Mouse (Mus musculus) hindbrain, embryonic 14.5 days (tissue): Measurements from ENCODE around the gene Carmil1. TPM values are rescaled to one million over a fixed set of nuclear protein-coding genes. Genes with fewer than 3 reads are reported as not detected.

Experiments used
- ATAC-seq: fragments of 200-750 bp; cut with Nextera tagmentation; 2 replicates; pipeline ENCODE4 v1.8.0; 2017; ENCODE audit warnings: moderate number of reproducible peaks, mild to moderate bottlenecking, moderate TSS enrichment, moderate library complexity; ENCODE audit not compliant: low FRiP score
- DNase-seq: peaks from one replicate; pipeline ENCODE4 v3.0.0-alpha.2; 2015; ENCODE audit warnings: low spot score
- H3K27ac ChIP-seq: fragments of 300-500 bp; sonication (generic); 2 replicates; pipeline ENCODE4 v1.5.1; 2014; ENCODE audit warnings: mild to moderate bottlenecking, moderate library complexity
- H3K27me3 ChIP-seq: fragments of 300-500 bp; sonication (generic); 2 replicates; pipeline ENCODE4 v1.6.1; 2014; ENCODE audit warnings: mild to moderate bottlenecking, low read length, mixed read lengths; ENCODE audit not compliant: control insufficient read depth, insufficient read depth
- H3K36me3 ChIP-seq: fragments of 300-500 bp; sonication (generic); replicated peaks from 2 replicates; pipeline ENCODE4 v1.6.1; 2014; ENCODE audit not compliant: control insufficient read depth, insufficient read depth
- H3K4me1 ChIP-seq: fragments of 300-500 bp; sonication (generic); replicated peaks from 2 replicates; pipeline ENCODE4 v1.6.1; 2014; ENCODE audit warnings: antibody characterized with exemption, low read length, mixed read lengths; ENCODE audit not compliant: control insufficient read depth, insufficient read depth
- H3K4me2 ChIP-seq: fragments of 300-500 bp; sonication (generic); replicated peaks from 2 replicates; pipeline ENCODE4 v1.6.1; 2014; ENCODE audit warnings: mild to moderate bottlenecking, moderate library complexity
- H3K4me3 ChIP-seq: fragments of 300-500 bp; sonication (generic); replicated peaks from 2 replicates; pipeline ENCODE4 v1.5.1; 2014; ENCODE audit warnings: mild to moderate bottlenecking, low read length
- H3K9ac ChIP-seq: fragments of 300-500 bp; sonication (generic); 2 replicates; pipeline ENCODE4 v1.6.1; 2014
- H3K9me3 ChIP-seq: fragments of 300-500 bp; sonication (generic); 2 replicates; pipeline ENCODE4 v1.6.1; 2016; ENCODE audit warnings: low read length; ENCODE audit not compliant: control insufficient read depth
- WGBS: fragments of 180-500 bp; shearing (Covaris S2); extraction: QIAGEN DNeasy Blood & Tissue Kit; methylation state at CpG from one replicate; pipeline ENCODE4 v1.1.7; 2014; 5-methylcytosine and 5-hydroxymethylcytosine counted together
- polyA plus RNA-seq: library from polyadenylated mRNA; unstranded; fragments of >200 nt; fragmentation: Nextera tagmentation; extraction: Ambion mirVana; gene quantifications from 2 replicates; pipeline ENCODE4 v1.2.1, GENCODE M21; 2014

Gene Carmil1
- polyA plus RNA-seq, 1 experiment from 2014 or later = 38.7 TPM

DNA sequence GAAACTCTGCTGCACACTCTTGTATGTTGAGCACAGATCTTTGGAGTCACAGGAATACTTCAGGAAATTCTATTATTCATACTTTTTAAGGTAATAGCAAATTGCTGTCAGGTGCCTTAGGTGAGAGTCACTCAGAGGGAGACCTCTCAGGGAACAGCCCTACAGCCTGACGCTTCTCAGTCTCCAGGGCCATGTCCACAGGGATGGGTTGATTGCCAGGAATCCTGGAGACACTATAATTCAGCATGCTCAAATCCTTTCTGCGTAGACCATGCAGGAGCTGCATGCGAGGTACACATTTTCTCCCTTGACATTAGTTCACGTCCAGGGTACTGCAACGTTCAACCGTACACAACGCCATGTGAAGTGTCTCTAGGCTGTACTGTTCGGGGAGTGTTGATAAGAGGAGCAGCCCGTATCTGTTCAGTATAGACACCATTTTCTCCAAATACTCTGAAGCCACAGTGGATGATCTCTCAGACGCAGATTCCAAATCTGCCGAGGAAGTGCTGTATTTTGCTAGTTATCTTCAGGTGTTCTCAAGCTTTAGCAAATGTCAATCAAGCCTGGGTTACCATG lies 180.0 kb downstream of the Carmil1 start:
- WGBS = 86% methylated on average over 11 of the region's 11 CpGs

DNA sequence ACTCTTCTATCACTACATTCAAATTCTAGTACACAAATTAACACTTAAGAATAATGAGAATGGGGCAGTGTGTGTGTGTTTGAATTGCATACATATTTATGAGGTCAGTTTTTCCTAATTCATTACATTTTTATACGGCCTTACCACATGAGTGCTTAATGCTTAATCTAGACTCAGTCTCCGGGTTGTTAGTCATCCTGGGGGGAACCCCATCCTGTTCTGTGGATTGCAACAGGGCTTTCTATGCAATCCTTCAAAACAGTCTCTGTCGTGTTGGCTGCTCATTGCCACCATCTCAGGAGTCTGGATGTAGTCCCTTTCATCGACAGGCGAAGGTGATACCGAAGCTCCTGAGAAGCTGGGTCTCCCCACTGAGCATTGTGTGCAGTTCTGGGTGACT lies 184.0 kb downstream of the Carmil1 start:
- DNase-seq = no peak
- Histone ChIP-seq H3K36me3 (no peaks in the 10 kb centered on the region), H3K9ac (no peak overlapping the region), H3K27me3 (no peaks in the 10 kb centered on the region), H3K4me1 (0 out of 2 replicates have a peak, but pooled peaks cover 3% of the 10 kb centered on the region), H3K4me3 (no peak overlapping the region), H3K9me3 (no peaks in the 10 kb centered on the region), H3K4me2 (no peak overlapping the region), H3K27ac (no peak overlapping the region)
- no peak for ATAC-seq
- 75% methylated on average over 6 of the region's 6 CpGs for WGBS

More for the DNA sequence above, 180.0 kb downstream of the Carmil1 start:
- H3K27ac ChIP-seq = no peak overlapping the region
- no peak overlapping the region for H3K9ac ChIP-seq
- no peaks in the 10 kb centered on the region for H3K9me3 ChIP-seq
- DNase-seq = no peak
- H3K4me1 ChIP-seq = 0 out of 2 replicates have a peak, but pooled peaks cover 3% of the 10 kb centered on the region
- H3K36me3 ChIP-seq = no peaks in the 10 kb centered on the region
- no peak for ATAC-seq
- H3K27me3 ChIP-seq = no peaks in the 10 kb centered on the region
- no peak overlapping the region for H3K4me2 ChIP-seq
- H3K4me3 ChIP-seq = no peak overlapping the region

- Histone ChIP-seq H3K4me1 (no peaks in the 10 kb centered on the region), H3K27me3 (no peaks in the 10 kb centered on the region), H3K36me3 (no peaks in the 10 kb centered on the region), H3K4me2 (no peak overlapping the region), H3K9me3 (no peaks in the 10 kb centered on the region), H3K4me3 (no peak overlapping the region), H3K27ac (no peak overlapping the region), H3K9ac (no peak overlapping the region)
- no peak for ATAC-seq
- DNase-seq = no peak
- 91% methylated on average over 6 of the region's 6 CpGs for WGBS
Measured at GRCm38 (mm10) chr13:24094825-24095547, 185.6 kb downstream of the Carmil1 start.

- no peaks in the 10 kb centered on the region for H3K4me1 ChIP-seq
- ATAC-seq = no peak
- H3K27ac ChIP-seq = no peak overlapping the region
- no peaks in the 10 kb centered on the region for H3K27me3 ChIP-seq
- 0 out of 2 replicates have a peak, but pooled peaks cover 3% of the 10 kb centered on the region for H3K36me3 ChIP-seq
- H3K9ac ChIP-seq = no peak overlapping the region
- no peak overlapping the region for H3K4me2 ChIP-seq
- 93% methylated on average over 3 of the region's 3 CpGs for WGBS
- no peak overlapping the region for H3K4me3 ChIP-seq
- H3K9me3 ChIP-seq = no peaks in the 10 kb centered on the region
- DNase-seq = no peak
Measured at GRCm38 (mm10) chr13:24093108-24093507, 187.5 kb downstream of the Carmil1 start.

DNA sequence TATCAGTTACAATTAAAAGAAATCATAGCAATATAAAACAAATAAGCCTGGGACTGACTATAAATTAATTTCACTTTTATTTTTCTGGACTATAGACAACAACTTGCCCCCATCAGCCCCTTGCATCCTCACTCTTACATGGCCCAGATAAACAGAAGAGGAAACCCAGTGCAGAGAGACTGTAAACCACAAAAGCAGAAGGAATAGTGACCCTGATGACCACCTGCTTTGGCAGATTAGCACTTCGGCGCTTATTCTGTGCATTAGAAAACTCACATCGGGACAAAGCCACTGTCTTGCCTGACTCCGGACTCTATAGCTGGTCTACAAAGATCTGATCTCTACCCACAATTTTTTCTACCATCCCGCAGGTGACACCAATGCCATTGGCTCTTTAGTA lies 188.5 kb downstream of the Carmil1 start:
- Histone ChIP-seq H3K9me3 (no peaks in the 10 kb centered on the region), H3K27me3 (no peaks in the 10 kb centered on the region), H3K9ac (no peak overlapping the region), H3K4me3 (no peak overlapping the region), H3K27ac (no peak overlapping the region), H3K4me2 (no peak overlapping the region), H3K36me3 (peaks cover 8% of the 10 kb centered on the region), H3K4me1 (no peaks in the 10 kb centered on the region)
- WGBS = 94% methylated on average over 5 of the region's 5 CpGs
- DNase-seq (no peak), ATAC-seq (no peak)

- 79% methylated on average over 4 of the region's 4 CpGs for WGBS
- no peaks in the 10 kb centered on the region for H3K27me3 ChIP-seq
- no peak overlapping the region for H3K9ac ChIP-seq
- H3K27ac ChIP-seq = no peak overlapping the region
- H3K4me1 ChIP-seq = no peaks in the 10 kb centered on the region
- DNase-seq (no peak), ATAC-seq (no peak)
- no peak overlapping the region for H3K4me2 ChIP-seq
- peaks cover under 1% of the 10 kb centered on the region; the same call in 1 of the 2 replicates for H3K36me3 ChIP-seq
- H3K9me3 ChIP-seq = no peaks in the 10 kb centered on the region
- no peak overlapping the region for H3K4me3 ChIP-seq
Measured at GRCm38 (mm10) chr13:24082153-24082552, 198.4 kb downstream of the Carmil1 start.

GRCm38 (mm10) chr13:24081698-24082097 lies 198.9 kb downstream of the Carmil1 start:
- no peak overlapping the region for H3K4me3 ChIP-seq
- H3K4me2 ChIP-seq = no peak overlapping the region
- 86% methylated on average over 7 of the region's 7 CpGs for WGBS
- DNase-seq = no peak
- no peaks in the 10 kb centered on the region for H3K27me3 ChIP-seq
- no peak overlapping the region for H3K9ac ChIP-seq
- no peaks in the 10 kb centered on the region for H3K9me3 ChIP-seq
- H3K36me3 ChIP-seq = no peaks in the 10 kb centered on the region
- no peaks in the 10 kb centered on the region for H3K4me1 ChIP-seq
- H3K27ac ChIP-seq = no peak overlapping the region
- ATAC-seq = no peak

DNA sequence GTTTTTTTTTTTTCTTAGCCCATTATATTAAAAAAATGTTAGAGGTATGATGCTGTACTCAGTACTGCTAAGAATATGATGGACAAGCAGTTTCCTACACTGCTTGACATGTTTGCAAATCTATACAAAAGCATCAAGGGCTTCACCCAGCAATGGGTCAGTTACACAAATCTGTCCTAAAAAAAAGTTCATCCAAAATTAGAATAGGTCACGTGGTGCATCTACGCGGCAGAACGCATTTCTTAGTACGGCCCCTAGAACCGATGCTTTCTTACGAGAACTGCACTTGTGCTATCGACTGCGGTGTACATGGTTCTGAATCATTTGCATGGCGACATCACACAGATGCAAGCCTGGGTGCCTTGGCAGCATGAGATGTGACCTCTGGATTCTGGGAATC lies 208.0 kb downstream of the Carmil1 start:
- H3K9ac ChIP-seq = no peak overlapping the region
- WGBS = 93% methylated on average over 10 of the region's 10 CpGs
- no peaks in the 10 kb centered on the region for H3K27me3 ChIP-seq
- no peaks in the 10 kb centered on the region; the same call in 1 of the 2 replicates for H3K36me3 ChIP-seq
- H3K27ac ChIP-seq = no peak overlapping the region
- H3K4me1 ChIP-seq = no peaks in the 10 kb centered on the region
- no peaks in the 10 kb centered on the region for H3K9me3 ChIP-seq
- no peak for DNase-seq
- no peak overlapping the region for H3K4me2 ChIP-seq
- no peak for ATAC-seq
- H3K4me3 ChIP-seq = no peak overlapping the region

- Histone ChIP-seq H3K4me3 (no peak overlapping the region), H3K4me1 (peaks cover 2% of the 10 kb centered on the region; the same call in 1 of the 2 replicates), H3K27me3 (no peaks in the 10 kb centered on the region), H3K27ac (no peak overlapping the region), H3K36me3 (peaks cover 5% of the 10 kb centered on the region; the same call in 1 of the 2 replicates), H3K4me2 (no peak overlapping the region), H3K9ac (no peak overlapping the region), H3K9me3 (no peaks in the 10 kb centered on the region)
- DNase-seq = no peak
- no peak for ATAC-seq
- WGBS = 90% methylated on average over 8 of the region's 8 CpGs
Measured at GRCm38 (mm10) chr13:24067553-24067952, 213.0 kb downstream of the Carmil1 start.
